Comparison of ENCODE assay signal across 17 mouse cellular contexts in the genomic region with DNA sequence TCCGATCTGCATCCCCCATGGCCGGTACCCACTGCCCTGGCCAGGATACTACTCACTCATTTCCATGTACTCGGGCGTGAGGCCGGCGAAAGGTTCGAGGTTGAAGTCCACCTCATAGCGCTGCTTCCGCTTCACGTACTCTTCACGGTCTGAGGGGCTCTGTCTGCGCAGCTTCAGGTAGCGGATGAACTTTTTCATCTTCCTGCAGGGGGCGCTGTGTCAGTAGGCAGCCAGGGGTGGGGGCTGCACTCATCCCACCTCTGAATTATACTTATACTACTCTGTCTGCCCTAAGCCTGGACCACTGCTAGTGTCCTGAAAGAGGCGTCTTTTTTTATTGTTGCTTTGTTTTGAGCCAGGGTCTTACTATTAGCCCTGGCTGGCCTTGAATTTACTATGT. TPM values are rescaled to one million over a fixed set of nuclear protein-coding genes. Genes with fewer than 3 reads are reported as not detected.
A peak's percentile ranks its signal among the peaks of the same experiment; 100 is the strongest.
DNase-seq lines count a peak whose midpoint lies in the region; ATAC-seq and TF ChIP-seq lines count a peak whose summit lies in the region.
"Had no signal": no experiment of that assay in that cellular context is flagged by ENCODE, and none has a peak within 500 bp of the region (broad histone marks: within the 10 kb centered on the region; RNA-seq: fewer than 3 reads in every experiment).

No protein-coding gene starts in this region.

- H3K4me1 ChIP-seq in midbrain, postnatal 0 days (ENCODE audit: insufficient read depth, low read length) = no peaks in the 10 kb centered on the region
- H3K4me1 ChIP-seq in midbrain, embryonic 11.5 days (ENCODE audit: control insufficient read depth, insufficient read depth, low read length) = no peaks in the 10 kb centered on the region
- no peaks in the 10 kb centered on the region for H3K4me1 ChIP-seq in kidney, embryonic 14.5 days (ENCODE audit: control insufficient read depth, insufficient read depth, low read length)
- H3K4me1 ChIP-seq: forebrain, embryonic 15.5 days; hindbrain, embryonic 13.5 days; midbrain, embryonic 12.5 days had no signal

- 94% methylated on average over 15 of the region's 15 CpGs for WGBS in midbrain, postnatal 0 days
- WGBS in midbrain, embryonic 11.5 days = 92% methylated on average over 15 of the region's 15 CpGs
- 93% methylated on average over 15 of the region's 15 CpGs for WGBS in kidney, embryonic 14.5 days

- no peaks in the 10 kb centered on the region for H3K36me3 ChIP-seq in midbrain, postnatal 0 days (ENCODE audit: insufficient read depth, low read length)
- H3K36me3 ChIP-seq in midbrain, embryonic 11.5 days (ENCODE audit: control insufficient read depth, insufficient read depth, low read length) = no peaks in the 10 kb centered on the region
- H3K36me3 ChIP-seq in kidney, embryonic 14.5 days (ENCODE audit: control insufficient read depth, insufficient read depth, low read length) = 0 out of 2 replicates have a peak, but pooled peaks cover 4% of the 10 kb centered on the region
- H3K36me3 ChIP-seq: forebrain, embryonic 15.5 days; hindbrain, embryonic 13.5 days; limb, embryonic 15.5 days had no signal

- TF ChIP-seq CTCF in midbrain, postnatal 0 days (IDR thresholded peaks at IDR 0.05) = peak; percentile 26

- DNase-seq in CD4-positive, CD25-positive, alpha-beta regulatory T cell, adult 2 months (ENCODE audit: low read depth, low spot score) = peak; percentile 13
- DNase-seq in kidney, postnatal 10 days = peak; percentile 26
- no peak for DNase-seq in kidney, postnatal 25 days
- no peak for DNase-seq in midbrain, postnatal 0 days (ENCODE audit: low spot score)
- no peak for DNase-seq in midbrain, embryonic 11.5 days (ENCODE audit: low spot score, missing footprints)
- peak; percentile 3 for DNase-seq in induced T-regulatory cell, adult 2 months (ENCODE audit: low read depth)
- DNase-seq: adrenal gland, postnatal 14 days; cerebellum, postnatal 10 days; embryo, embryonic 11 days; gastrocnemius, postnatal 10 days; kidney, adult 8-10 months had no signal

- no peak for ATAC-seq in CD4-positive, CD25-positive, alpha-beta regulatory T cell, adult 4 months
- ATAC-seq in midbrain, postnatal 0 days (ENCODE audit: low FRiP score) = no peak
- no peak for ATAC-seq in midbrain, embryonic 11.5 days (ENCODE audit: low FRiP score)
- no peak for ATAC-seq in kidney, embryonic 14.5 days (ENCODE audit: low FRiP score, low TSS enrichment)
- ATAC-seq: forebrain, embryonic 15.5 days had no signal

- no peak overlapping the region for H3K4me3 ChIP-seq in midbrain, postnatal 0 days (ENCODE audit: low read depth, low read length)
- H3K4me3 ChIP-seq in midbrain, embryonic 11.5 days (ENCODE audit: low read depth, low read length) = no peak overlapping the region
- no peak overlapping the region for H3K4me3 ChIP-seq in kidney, embryonic 14.5 days (ENCODE audit: low read length)
- H3K4me3 ChIP-seq: forebrain, embryonic 15.5 days; hindbrain, embryonic 13.5 days; limb, embryonic 15.5 days; midbrain, embryonic 12.5 days had no signal

- H3K9me3 ChIP-seq in midbrain, postnatal 0 days (ENCODE audit: low read length) = no peaks in the 10 kb centered on the region
- no peaks in the 10 kb centered on the region for H3K9me3 ChIP-seq in midbrain, embryonic 11.5 days (ENCODE audit: control insufficient read depth, low read length)
- no peaks in the 10 kb centered on the region for H3K9me3 ChIP-seq in kidney, embryonic 14.5 days (ENCODE audit: control insufficient read depth, low read length)
- H3K9me3 ChIP-seq: forebrain, embryonic 15.5 days; hindbrain, embryonic 13.5 days; limb, embryonic 15.5 days; midbrain, embryonic 12.5 days had no signal

- no peaks in the 10 kb centered on the region for H3K27me3 ChIP-seq in midbrain, postnatal 0 days (ENCODE audit: insufficient read depth, low read length)
- no peaks in the 10 kb centered on the region for H3K27me3 ChIP-seq in midbrain, embryonic 11.5 days (ENCODE audit: control insufficient read depth, insufficient read depth, low read length)
- no peaks in the 10 kb centered on the region for H3K27me3 ChIP-seq in kidney, embryonic 14.5 days (ENCODE audit: control insufficient read depth, insufficient read depth, low read length)
- H3K27me3 ChIP-seq: forebrain, embryonic 15.5 days; limb, embryonic 15.5 days; midbrain, embryonic 12.5 days had no signal

- H3K27ac ChIP-seq in midbrain, postnatal 0 days (ENCODE audit: low read depth, low read length) = no peak overlapping the region
- H3K27ac ChIP-seq in midbrain, embryonic 11.5 days (ENCODE audit: low read depth, low read length) = no peak overlapping the region
- no peak overlapping the region for H3K27ac ChIP-seq in kidney, embryonic 14.5 days (ENCODE audit: low read depth, low read length)
- H3K27ac ChIP-seq: forebrain, embryonic 15.5 days; hindbrain, embryonic 13.5 days; limb, embryonic 15.5 days; midbrain, embryonic 12.5 days had no signal

- no peak overlapping the region for H3K9ac ChIP-seq in midbrain, postnatal 0 days (replicated peaks; ENCODE audit: low read length, poor library complexity, severe bottlenecking)
- H3K9ac ChIP-seq in midbrain, embryonic 11.5 days (ENCODE audit: low read length) = no peak overlapping the region
- H3K9ac ChIP-seq in kidney, embryonic 14.5 days (ENCODE audit: low read depth, low read length) = no peak overlapping the region
- H3K9ac ChIP-seq: forebrain, embryonic 15.5 days; hindbrain, embryonic 13.5 days; limb, embryonic 15.5 days; midbrain, embryonic 12.5 days had no signal

- no peak overlapping the region for H3K4me2 ChIP-seq in midbrain, postnatal 0 days (ENCODE audit: low read depth, low read length, poor library complexity, severe bottlenecking)
- H3K4me2 ChIP-seq in midbrain, embryonic 11.5 days = no peak overlapping the region
- no peak overlapping the region for H3K4me2 ChIP-seq in kidney, embryonic 14.5 days (replicated peaks; ENCODE audit: low read depth, low read length)
- H3K4me2 ChIP-seq: forebrain, embryonic 15.5 days; hindbrain, embryonic 13.5 days; limb, embryonic 15.5 days; midbrain, embryonic 12.5 days had no signal

RNA-seq across cellular contexts. Expression of a gene that starts 25.6 kb away (rescaled TPM):
- 1 to 10 TPM; 8.2 to 9.4 TPM for polyA plus RNA-seq in CD4-positive, CD25-positive, alpha-beta regulatory T cell, adult 4 months (2017; shearing (Covaris generic))
- 2.3 and 2.6 TPM in 2 replicates for total RNA-seq in midbrain, postnatal 0 days (2014; rRNA removed)
- polyA plus RNA-seq in midbrain, postnatal 0 days (2015; fragmentation: Nextera tagmentation; extraction: Ambion mirVana) = 2.4 and 3.4 TPM in 2 replicates
- polyA plus RNA-seq in midbrain, embryonic 11.5 days (2014; fragmentation: Nextera tagmentation; extraction: Ambion mirVana) = 8.5 and 8.9 TPM in 2 replicates
- 10.9 and 15.2 TPM in 2 replicates for polyA plus RNA-seq in kidney, embryonic 14.5 days (2014; fragmentation: Nextera tagmentation; extraction: Ambion mirVana)

RNA-seq across cellular contexts. Expression of a gene that starts 54.3 kb away (rescaled TPM):
- polyA plus RNA-seq in CD4-positive, CD25-positive, alpha-beta regulatory T cell, adult 4 months (2017; shearing (Covaris generic)) = 10 to 100 TPM; 28.3 to 31.6 TPM
- 30.4 and 36.0 TPM in 2 replicates for total RNA-seq in midbrain, postnatal 0 days (2014; rRNA removed)
- polyA plus RNA-seq in midbrain, postnatal 0 days (2015; fragmentation: Nextera tagmentation; extraction: Ambion mirVana) = 12.2 and 14.3 TPM in 2 replicates
- polyA plus RNA-seq in midbrain, embryonic 11.5 days (2014; fragmentation: Nextera tagmentation; extraction: Ambion mirVana) = 37.5 and 43.2 TPM in 2 replicates
- polyA plus RNA-seq in kidney, embryonic 14.5 days (2014; fragmentation: Nextera tagmentation; extraction: Ambion mirVana) = 31.1 and 51.5 TPM in 2 replicates

Comparison
In these comparisons a context has a peak if more than half of its experiments do, and no peak if none do; other contexts are left out.
1. DNase-seq: peak in CD4-positive, CD25-positive, alpha-beta regulatory T cell, adult 2 months (single experiment), kidney, postnatal 10 days (single experiment) and induced T-regulatory cell, adult 2 months (single experiment); none in kidney, postnatal 25 days (0 of 2), midbrain, postnatal 0 days (single experiment) and midbrain, embryonic 11.5 days (single experiment).